Mouse (Mus musculus) myocyte (in vitro differentiated cells): ENCODE results near the gene Adcy1.

ENCODE experiments used
- CEBPB ChIP-seq: IDR thresholded peaks from 2 replicates; pipeline ENCODE4 v1.6.1; 2011; ENCODE audit warnings: mild to moderate bottlenecking, moderate library complexity; ENCODE audit not compliant: poor library complexity, insufficient read depth, severe bottlenecking
- E2F4 ChIP-seq: IDR thresholded peaks from one replicate; pipeline ENCODE4 v1.6.1; 2011; ENCODE audit warnings: mild to moderate bottlenecking, control low read depth, moderate library complexity; ENCODE audit not compliant: insufficient read depth
- MAX ChIP-seq: IDR thresholded peaks from one replicate; pipeline ENCODE4 v1.6.1; 2011; ENCODE audit warnings: low read depth, mild to moderate bottlenecking, control low read depth
- MYOD1 ChIP-seq, 3 experiments: IDR thresholded peaks; one replicate each; pipeline ENCODE4 v1.6.1; 2011; ENCODE audit warnings: control low read depth in 2 of 3, low read depth in 2 of 3, mild to moderate bottlenecking in 2 of 3, moderate library complexity in 1 of 3; ENCODE audit not compliant: insufficient read length in 2 of 3, control insufficient read depth in 1 of 3
- MYOG ChIP-seq, 3 experiments: IDR thresholded peaks; one replicate each; pipeline ENCODE4 v1.6.1; 2011; ENCODE audit warnings: control low read depth in 2 of 3, low read depth in 2 of 3, mild to moderate bottlenecking in 2 of 3; ENCODE audit not compliant: insufficient read length in 2 of 3, control insufficient read depth in 1 of 3, insufficient read depth in 1 of 3
- POLR2A ChIP-seq: IDR thresholded peaks from one replicate; pipeline ENCODE4 v1.6.1; 2011; ENCODE audit warnings: low read depth, mild to moderate bottlenecking, control low read depth, moderate library complexity; ENCODE audit not compliant: insufficient read length
- POLR2AphosphoS2 ChIP-seq: IDR thresholded peaks from one replicate; pipeline ENCODE4 v1.6.1; 2011; ENCODE audit warnings: low read depth, control low read depth; ENCODE audit not compliant: insufficient read length
- REST ChIP-seq: IDR thresholded peaks from one replicate; pipeline ENCODE4 v1.6.1; 2011; ENCODE audit warnings: mild to moderate bottlenecking, control low read depth, moderate library complexity; ENCODE audit not compliant: insufficient read depth, insufficient read length
- SRF ChIP-seq: IDR thresholded peaks from one replicate; pipeline ENCODE4 v1.6.1; 2011; ENCODE audit warnings: low read depth; ENCODE audit not compliant: control insufficient read depth, insufficient read length
- TCF3 ChIP-seq: IDR thresholded peaks from one replicate; pipeline ENCODE4 v1.6.1; 2011; ENCODE audit warnings: low read depth, control low read depth; ENCODE audit not compliant: insufficient read length
- USF1 ChIP-seq: IDR thresholded peaks from one replicate; pipeline ENCODE4 v1.6.1; 2011; ENCODE audit warnings: low read depth, mild to moderate bottlenecking, control low read depth, moderate library complexity

DNA sequence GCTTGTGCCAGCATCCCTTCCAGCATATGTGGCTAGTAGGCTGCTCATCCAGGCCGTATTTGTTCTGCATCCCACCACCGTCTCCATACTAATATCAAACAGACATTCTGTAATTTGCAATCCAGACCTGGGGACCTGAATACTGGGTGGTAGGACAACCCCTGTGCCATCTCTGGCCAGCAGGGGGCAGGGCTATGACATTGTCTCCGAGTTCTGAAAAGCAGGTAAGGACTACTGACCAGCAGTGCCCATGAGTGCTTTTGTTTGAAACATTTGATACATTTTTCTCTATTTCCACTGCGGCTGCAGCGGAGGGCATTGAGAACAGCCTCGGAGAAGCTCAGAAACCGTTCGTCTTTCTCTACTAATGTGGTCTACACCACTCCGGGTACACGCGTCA, 81.1 kb downstream of the Adcy1 start:
- no peak for TF ChIP-seq USF1
- no peak for TF ChIP-seq MAX
- TF ChIP-seq MYOD1 (IDR thresholded peaks at IDR 0.05; ENCODE audit: control insufficient read depth in 1 of 3, insufficient read length in 2 of 3, low read depth in 2 of 3) = no peak
- TF ChIP-seq POLR2A = no peak
- no peak for TF ChIP-seq E2F4
- no peak for TF ChIP-seq SRF
- no peak for TF ChIP-seq MYOG (IDR thresholded peaks at IDR 0.05; ENCODE audit: control insufficient read depth in 1 of 3, insufficient read depth in 1 of 3, insufficient read length in 2 of 3, low read depth in 2 of 3)
- no peak for TF ChIP-seq REST
- TF ChIP-seq POLR2AphosphoS2 = no peak
- no peak for TF ChIP-seq CEBPB
- TF ChIP-seq TCF3 = no peak
